Mouse (Mus musculus) layer of hippocampus, postnatal 36 days (tissue): Measurements from ENCODE around the gene Rere. TPM values are rescaled to one million over a fixed set of nuclear protein-coding genes. Genes with fewer than 3 reads are reported as not detected.

Experiments used
- DNase-seq, 2 experiments: peaks; one replicate each; pipeline ENCODE4 v3.0.0; 2022
- total RNA-seq, 2 experiments: library from RNA; stranded (reverse); gene quantifications; 2 replicates each; pipeline ENCODE4 v1.2.3; 2021

The Rere gene
- 100 to 1,000 TPM; 114 to 152 TPM for total RNA-seq

DNA sequence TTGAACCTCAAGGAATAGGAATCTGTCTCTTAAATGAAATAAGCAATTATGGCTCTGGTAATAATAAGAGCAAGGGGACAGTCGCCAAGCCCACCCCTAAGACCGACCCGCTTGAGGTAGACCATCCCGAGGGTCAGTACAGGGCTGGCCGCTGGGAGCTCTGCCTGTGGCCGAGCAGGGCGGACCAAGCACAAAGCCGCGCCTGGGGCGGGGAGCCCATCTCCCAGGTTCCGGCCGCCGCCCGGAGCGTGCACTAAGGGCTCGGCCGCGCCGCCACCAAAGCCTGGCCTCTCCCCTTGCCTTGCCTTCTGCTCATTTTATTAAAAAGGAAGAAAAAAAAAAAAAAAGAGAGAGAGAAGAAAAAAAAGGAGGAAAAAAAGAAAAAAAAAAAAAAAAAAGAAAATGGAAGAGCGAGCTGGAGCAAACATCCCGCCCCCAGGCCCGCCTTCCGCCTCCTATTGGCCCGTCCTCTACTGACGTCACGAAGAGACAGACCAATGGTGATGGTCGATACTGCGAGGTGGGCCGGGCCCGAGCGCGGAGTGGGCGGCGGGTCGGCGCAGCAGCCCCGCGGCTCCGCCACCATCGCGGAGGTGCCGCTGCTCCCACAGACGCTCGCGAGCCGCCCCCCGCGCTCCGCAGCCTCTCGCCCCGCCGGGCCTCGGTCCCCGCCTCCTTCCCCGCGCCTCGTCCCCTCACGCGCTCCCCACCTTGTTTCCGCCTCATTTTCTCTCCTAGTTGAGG, at the start of gene Rere:
Rere (plus strand) TSS at position 629 of the 744 bp plus-strand sequence.
- peak; percentile 97 to 99 for DNase-seq

DNA sequence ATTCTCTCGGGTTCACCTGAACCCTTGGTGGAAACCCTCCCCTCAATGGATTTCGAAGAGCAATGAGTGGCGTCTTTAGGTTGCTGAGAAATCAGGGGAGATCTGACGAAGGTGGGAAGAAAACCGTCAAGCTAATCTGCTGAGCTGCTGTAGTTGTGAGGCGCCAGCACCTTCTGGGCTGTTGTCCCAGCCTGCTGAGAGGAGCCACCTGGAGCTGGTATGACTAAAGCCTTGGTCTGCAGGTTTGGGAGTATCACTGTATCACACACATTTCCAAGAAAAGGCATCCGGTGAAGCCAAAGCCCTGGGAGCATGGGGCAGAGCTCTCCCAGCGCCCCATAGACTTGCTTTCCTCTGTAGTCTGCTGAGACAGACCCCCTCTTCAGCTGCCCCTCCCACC, 49.6 kb upstream of the Rere start:
- DNase-seq = no peak

DNA sequence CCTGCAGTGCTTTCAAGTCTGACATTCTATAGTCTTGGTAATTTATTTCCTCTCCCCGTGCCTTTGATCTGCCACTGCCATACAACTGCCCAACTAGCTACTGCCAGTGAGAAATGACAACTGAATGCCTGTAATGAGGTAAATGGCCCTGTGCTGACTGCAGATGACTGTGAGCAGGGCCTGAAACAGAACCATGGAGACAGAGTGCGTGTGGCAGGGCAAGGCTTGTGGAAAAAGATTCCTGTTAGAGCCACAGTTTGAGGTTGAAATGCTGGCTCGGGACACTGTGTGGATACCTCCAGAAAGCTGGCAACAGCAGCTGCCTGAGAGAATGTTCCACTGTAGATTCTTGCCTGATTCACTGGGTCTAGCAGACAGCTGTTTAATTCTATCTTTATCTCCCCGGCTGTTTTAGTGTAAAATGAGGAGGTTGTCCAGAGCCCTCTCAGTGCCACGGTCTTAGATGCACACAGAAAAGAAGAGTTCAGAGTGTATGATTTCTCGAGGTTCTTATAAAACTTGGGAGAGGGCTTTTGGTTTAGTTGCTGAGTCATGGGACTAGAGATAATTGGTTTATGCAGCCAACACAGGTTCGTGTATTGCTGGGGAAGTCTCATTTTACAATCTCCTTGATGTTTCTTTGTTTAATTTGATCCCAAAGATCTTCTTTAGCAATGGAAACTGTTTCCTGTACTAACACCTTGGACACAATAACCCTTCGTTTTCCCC, 46.7 kb upstream of the Rere start:
- no peak for DNase-seq

DNA sequence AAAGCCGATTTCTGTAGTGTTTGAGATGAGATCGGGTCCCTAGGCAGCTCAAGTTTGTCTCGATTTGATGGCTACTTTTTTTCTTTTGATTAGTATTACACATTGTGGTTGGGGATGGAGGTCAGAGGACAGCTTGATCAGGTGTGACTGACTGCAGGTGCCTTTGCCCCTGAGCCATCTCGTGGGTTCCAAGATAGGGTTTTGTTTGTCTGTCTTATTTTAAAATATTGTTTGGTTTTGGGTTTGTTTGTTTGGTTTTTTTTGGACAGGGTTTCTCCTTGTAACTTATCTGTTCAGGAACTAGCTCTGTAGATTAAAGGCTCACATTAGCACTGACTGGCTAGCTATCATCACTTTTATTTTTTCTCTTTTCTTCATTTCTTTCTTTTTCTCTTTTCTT, 45.9 kb upstream of the Rere start:
- DNase-seq = no peak

DNA sequence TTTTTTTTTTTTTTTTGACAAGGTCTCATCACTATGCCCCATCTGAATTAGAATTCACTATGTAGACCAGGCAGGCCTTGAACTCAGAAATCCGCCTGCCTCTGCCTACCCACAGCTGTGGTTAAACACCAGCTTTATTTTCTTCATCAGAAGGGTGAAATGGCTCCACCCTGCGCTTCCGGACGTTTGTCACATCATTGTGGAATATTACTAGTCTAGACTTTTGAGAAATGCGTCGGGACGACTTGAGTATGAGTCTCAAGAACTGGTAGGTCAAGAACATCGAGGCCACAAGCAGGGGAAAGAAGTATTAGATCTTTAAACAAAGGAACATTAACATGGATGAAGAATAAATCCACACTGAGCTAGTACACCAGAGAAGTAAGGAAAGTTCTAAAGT, 45.4 kb upstream of the Rere start:
- DNase-seq = no peak

DNA sequence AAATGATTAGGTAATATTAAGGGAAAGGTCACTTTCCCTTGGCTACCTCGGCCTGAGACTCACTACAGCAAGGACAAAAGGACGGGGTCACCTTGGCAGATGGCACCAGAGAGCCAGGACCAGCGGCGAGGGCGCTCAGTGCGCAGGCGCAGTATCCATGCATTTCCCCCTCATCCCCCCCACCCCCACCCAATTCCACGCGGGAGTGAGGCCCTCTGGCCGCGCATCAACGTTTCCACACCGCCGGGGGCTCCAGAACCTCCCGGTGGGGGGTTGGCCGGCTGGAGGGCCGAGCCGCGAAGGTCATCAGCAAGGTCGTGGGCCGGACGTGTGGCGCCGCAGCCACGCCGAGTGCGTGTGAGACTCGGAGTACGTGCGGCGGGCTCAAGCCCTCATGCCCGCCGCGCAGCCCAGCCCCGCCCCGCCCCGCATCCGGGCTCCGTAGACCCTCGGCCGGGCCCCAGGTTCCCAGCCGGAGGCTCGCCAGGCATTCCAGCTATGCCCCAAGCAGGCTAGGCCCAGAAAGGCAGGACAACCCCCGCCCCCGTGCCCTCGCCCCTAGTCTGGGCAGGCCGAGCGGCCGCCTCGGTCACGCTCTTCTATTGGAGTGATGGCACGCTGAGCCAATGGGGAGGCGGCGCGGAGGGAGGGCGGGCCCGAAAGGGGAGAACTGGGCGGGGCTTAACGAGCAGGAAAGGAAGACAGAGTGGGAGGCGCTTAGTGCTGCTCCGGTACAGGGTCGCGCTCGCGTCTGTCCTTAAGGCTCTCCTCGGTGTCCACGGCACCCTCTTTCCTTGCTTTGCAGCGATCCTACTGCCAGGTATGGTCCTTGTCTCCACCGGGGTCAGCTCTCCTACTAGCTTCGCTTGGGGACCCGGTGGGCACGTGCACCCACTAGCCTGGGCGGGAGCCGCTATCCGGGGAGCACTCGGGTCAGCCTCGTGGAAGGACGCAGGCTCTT, 44.6 kb upstream of the Rere start, which contains the start of gene Eno1:
Eno1 (plus strand) TSS at position 201 of the 961 bp plus-strand sequence.
- peak; percentile 92 to 94 for DNase-seq

DNA sequence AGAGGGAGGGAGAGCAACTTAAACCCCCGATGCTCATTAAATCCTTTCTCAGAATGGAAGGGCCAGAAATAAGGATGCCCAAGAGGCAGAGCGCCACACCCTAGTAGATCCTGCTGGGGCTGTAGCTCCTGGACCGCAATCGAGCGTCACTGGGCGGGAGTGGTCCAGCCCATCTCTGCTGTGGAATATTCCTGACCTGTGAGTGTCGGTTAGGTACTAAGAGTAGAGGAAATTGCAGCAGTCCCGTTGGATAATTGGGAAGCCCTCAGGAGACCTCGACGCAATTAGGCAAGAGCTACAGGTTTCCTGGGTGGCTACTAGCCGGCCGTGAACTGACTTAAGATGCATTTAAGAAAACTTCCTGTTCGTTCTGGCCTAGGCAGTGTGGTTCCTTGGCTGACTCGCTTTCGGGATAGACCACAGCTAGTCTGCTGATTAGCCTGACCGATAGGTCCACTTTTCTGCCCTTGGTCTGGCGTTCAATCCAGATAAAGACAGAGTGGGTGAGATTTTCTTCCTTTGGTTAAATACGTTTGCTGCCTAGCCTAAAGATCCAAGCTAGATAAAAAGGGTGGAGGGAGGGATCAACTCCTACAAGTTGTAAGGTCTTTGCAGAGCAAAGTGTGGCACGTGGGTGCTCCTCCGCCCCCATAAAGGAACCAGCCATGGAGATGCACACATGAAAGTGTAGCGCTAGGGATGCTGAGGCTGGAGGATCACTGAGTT, 43.6 kb upstream of the Rere start:
- no peak for DNase-seq

DNA sequence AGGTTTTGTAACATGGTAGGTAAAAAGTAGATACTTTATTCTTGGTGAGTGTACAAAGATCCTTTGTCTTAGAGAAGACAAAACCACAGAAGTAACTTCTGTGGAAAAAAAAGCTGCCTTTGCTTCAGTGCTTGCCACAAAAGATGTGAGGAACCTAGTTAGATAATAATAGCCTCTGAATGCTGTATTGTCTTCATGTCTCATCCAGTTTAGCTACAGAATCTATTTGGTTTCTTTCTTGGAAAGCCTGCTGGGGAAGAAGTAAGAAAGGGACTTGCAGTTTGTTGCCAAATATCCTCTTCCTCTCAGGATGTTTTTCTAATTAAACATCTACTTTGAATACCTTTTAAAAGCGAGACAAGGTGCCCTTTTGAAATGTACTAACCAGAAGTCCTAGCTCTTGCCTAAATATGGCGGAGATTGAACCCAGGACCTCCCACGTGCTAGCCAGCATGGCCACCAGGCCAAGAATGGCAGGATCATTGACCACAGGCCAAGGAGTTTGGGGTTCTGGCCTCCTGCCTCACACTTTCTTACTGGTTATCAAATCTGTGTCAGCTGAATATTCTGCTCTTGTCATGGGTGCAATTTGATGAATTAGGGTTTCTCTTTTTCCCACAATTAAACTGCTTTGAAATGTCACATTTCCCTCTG, 42.9 kb upstream of the Rere start:
- no peak for DNase-seq

DNA sequence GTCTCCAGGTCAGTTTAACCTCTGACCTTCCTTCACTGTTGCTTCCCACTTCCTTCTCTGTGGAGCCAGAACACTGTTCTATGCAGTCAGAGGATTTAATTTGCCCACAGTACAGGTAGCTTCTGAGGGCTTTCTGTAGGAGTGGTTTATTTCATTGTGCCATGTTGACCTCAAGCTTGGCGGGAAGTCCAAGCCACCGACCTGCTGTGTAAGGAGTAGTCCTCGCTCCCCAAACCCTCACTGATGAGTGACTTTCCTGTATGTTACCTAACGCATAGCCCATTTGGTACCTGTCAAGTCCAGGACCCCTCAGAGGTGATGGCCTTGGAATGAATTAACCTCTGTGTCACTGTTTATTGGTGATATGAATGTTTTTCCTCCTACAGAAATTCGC, 42.4 kb upstream of the Rere start:
- DNase-seq = no peak

DNA sequence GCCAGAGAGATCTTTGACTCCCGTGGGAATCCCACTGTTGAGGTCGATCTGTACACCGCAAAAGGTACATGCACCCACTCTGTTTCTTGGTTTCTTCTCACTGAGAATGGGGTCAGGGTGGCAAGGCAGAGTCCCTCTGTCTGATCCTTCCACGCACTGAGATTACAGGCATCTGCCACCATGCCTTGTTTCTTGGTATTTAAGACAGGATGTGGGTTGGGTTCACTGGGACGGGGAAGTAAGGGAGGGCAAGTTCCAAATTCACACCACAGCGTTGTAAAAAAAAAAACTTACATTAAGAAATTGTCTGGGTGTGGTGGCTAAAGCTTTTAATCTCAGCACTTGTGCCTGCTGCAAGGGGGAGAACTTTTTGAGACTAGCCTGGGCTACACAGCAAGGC, 41.9 kb upstream of the Rere start:
- no peak for DNase-seq

DNA sequence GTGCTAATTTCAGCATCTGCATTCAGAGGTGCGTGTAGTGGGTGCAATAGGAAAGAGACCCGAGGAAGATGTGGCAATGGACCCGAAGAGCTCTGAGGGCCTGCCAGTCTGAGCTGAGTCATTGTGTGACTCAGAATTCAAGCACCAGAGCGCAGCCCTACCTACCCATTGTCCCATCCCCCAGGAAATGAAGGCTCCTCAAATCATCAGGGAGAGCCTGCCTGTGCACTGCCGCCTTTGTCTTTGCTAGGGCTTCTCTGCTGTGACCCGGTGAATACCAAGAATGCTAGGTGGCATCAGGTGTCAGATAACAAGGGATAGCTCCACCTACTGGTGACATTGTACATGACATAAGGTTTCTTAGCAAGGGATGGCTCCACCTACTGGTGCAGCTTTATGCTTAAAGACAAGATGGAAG, 41.5 kb upstream of the Rere start:
- DNase-seq = peak; percentile 49 to 72

DNA sequence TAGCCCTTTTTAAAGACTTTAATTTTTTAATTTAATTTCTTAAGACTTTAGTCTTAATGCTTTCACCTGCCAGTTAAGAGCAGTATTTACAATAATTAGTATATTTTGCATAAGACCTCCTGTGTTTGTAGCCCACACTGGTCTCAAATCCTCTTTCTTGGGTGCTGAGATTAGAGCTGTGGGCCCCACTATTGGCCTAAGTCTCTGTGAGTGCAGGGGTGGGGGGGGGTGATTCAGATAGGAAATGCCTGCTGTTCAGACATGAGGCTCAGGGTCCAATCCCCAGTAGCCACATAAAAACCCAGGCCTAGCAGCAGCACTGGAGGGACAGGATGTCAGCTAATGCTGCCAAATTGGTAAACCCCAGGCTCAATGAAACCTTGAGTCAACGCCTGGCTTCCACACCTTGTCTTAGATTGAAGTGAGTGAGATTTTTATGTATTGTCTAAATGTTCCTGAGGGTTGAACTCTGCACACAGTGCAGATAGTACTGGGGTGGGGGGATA, 41.0 kb upstream of the Rere start:
- no peak for DNase-seq

DNA sequence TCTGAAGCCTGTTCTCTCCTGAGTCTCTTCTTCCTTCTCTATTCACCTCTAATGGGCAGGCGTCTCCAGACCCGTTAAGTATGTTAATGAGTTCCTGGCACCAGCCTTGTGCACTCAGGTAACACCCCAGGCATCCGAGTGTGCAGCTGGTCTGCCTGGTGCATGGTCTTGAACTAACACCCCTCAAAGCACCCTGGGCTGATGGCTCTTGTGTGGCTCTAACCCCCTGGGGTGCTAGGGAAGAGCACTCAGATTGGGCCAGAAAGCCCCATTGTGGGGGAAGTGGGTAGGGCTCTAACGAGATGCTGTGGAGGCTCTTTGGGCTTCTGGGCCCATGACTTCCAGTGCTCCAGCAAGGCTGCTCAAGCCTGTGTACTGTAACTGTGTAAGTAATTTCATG, 39.7 kb upstream of the Rere start:
- no peak for DNase-seq

DNA sequence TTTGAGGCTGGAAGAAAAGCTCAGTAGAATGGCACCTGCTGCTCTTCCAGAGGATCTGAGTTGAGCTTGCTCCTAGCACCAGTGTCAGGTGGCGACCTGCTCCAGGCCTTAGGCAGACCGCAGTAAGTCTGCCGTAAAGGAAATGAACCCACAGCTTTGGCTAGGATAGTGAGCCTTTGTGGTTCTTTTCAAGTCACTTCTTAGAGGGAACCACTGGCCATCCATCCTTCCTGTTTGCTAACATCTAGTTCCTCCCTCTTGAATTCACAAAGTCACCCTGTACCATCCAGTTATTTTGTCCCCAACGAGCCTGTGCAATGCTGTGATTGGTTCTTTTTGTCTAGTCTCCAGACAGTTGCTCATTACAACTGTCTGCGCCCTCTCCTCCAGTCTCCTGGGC, 38.7 kb upstream of the Rere start:
- no peak for DNase-seq

DNA sequence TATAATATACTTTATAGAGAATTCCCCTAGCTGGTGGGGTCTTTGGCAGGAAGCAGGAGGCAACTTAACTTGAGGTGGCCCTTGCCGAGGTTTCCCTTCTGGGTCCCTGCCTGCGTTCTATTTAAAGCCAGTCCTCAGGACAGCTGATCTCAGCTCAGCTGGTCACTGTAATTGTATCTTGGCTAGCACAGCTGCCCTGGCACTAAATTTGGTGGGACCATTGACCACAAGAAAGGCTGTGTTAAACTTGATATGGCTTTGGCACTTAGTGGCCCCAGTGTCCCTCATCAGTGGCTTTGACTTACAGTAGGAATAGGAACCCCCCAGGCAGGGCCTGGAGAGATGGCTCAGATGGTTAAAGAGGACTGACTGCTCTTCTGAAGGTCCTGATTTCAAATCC, 35.6 kb upstream of the Rere start:
- no peak for DNase-seq

DNA sequence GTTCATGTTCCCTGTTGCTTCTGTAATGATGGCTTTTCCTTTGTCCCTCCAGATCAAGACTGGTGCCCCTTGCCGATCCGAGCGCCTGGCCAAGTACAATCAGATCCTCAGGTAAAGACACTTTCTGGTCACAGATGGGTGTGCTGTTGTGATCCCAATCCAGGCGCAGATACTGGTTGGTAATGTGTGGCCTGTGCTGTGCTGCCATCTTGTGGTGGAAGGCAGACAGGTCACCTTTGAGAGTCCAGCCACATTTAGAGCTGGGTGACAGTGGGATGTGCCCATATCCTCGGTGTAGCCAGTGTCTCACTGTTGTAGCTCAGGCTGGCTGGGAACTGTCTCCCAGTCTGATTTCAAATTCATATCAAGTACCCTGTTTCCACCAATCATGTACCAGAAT, 33.4 kb upstream of the Rere start:
- peak; percentile 57 to 63 for DNase-seq

DNA sequence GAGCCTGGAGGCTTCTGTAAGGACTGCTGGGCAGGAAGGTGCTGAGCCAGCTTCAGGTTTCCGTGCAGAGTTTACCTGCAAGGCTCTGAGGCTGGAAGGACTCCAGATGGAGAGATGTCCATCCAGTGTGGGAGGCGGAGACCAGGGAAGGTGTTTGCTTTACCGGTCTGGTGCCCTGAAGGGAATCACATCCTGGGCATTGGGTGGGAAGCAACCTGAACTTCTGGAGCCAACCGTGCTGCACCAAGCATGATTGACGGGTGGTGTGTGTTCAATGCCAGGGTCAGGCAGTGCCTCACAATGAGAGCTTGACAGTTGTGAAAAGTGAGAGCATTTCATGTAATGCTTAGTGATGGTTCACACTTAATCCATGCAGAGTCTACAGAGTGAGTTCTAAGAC, 32.5 kb upstream of the Rere start:
- DNase-seq = no peak

DNA sequence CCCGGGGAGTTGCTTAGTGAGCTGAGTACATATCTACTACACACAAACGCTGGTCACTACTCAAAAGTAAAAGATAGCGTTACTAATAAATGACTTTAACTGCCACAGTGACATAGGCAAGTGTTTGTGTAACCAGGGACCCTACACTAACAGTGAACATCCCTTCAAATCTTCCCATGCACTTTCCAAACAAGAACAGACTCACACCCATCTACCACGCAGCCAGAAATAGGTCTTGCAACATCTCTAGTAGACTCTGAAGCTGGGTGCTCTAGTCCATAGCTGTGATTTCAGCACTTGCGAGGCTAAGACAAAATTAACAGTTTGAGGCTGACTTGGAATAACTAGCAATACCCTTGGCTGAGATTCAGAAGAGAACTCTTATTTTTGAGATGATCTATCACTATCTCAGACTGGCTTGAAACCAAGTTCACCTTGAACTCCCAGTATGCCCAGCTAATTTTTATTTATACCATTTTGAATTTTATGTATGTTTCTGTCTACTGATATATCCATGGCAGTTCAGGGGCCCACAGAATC, 31.6 kb upstream of the Rere start:
- no peak for DNase-seq

DNA sequence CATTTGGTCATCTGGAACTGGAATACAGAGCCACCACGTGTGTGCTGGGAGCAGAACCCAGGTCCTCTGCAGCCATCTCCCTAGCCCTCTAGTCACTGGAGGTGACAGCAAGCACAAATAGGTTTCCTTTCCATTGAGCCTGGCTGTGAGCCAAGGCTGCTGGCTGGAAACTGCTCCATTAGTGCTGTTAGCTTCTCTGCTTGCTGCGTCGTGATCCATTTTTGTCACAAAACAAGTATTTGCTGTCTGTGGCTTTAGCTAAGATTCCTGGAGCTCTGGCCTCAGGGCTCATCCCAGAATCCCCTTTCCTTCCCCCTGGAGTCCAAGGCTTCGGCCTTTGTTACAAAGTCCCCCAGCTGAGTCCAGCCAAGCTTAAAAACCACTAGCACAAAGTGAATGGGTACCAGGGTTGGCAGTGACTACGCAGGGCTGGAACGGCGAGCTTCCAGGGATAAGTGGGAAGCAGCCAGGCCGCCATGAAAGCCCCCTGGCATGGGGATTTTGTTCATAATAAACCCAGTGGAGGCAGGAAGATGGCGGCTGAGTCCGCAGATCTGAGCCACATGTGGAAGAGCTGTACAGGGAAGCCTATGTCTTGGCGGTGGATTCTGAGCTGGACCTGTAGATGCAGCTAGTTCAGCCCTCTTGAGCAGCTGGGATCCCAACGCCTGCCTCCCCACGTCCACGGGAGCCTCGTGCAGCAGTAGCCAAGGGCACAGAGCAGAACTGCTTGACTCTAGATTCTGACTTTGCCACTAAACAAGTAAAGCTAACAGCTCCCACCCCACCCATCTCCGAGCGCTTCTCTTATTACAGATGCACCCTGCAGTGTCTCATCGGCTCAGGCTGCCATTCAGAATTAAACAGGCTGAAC, 30.7 kb upstream of the Rere start:
- peak in 1 of 2 experiments; percentile 59 for DNase-seq

DNA sequence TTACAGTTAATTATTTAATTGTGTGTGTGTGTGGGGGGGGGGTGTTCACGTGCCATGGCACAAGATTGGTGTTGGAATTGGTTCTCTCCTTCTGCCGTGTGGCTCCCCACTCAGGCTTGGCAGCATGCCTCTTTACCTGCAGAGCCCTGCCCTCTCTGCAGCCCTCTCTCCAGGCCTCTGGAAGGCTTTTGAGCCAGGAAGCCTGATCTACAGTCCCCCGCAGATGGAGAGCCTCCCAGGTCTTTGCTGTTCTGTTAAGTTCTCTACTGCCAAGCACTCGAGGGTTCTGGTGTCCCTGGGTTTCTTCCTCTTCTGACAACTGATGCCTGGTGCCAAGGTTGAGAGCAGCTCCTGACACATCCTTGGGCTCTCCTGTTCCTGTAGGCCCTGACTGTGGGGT, 27.0 kb upstream of the Rere start:
- no peak for DNase-seq
